Mouse (Mus musculus) neutrophil, adult 5-6 weeks (primary cell): ENCODE measurements around the gene Zbtb45. TPM values are rescaled to one million over a fixed set of nuclear protein-coding genes. Genes with fewer than 3 reads are reported as not detected.

Experiments used
- ATAC-seq: fragments of 151-379, 151-347 bp; 2 replicates; pipeline ENCODE4 v1.8.0; 2017; ENCODE audit warnings: mild to moderate bottlenecking, moderate TSS enrichment; ENCODE audit not compliant: insufficient number of reproducible peaks, poor library complexity, low FRiP score, severe bottlenecking; ENCODE audit errors: extremely low read depth
- total RNA-seq: library from RNA; stranded (forward); fragments of 200-1000 nt; gene quantifications from 2 replicates; pipeline ENCODE4 v1.2.3, GENCODE M21; 2017

The Zbtb45 gene
- 1.1 and 3.6 TPM in 2 replicates for total RNA-seq

- ATAC-seq, result no peak
Observed at GRCm38 (mm10) chr7:13010005-13010908, at the start of gene Zbtb45. Zbtb45 (minus strand) TSS chr7:13010034.

GRCm38 (mm10) chr7:13059536-13059935 is 49.7 kb upstream of the Zbtb45 start:
- ATAC-seq, result no peak

GRCm38 (mm10) chr7:13056913-13057700 is 47.3 kb upstream of the Zbtb45 start:
- no peak for ATAC-seq

- peak; percentile 90 for ATAC-seq
Observed at GRCm38 (mm10) chr7:13054287-13055010, 44.6 kb upstream of the Zbtb45 start, which contains the start of gene Mzf1. Mzf1 (minus strand) TSS chr7:13054764.

GRCm38 (mm10) chr7:13053961-13054286 is 44.1 kb upstream of the Zbtb45 start:
- 0 out of 2 replicates have a peak, but pooled peaks have one; percentile 0 for ATAC-seq

- no peak for ATAC-seq
Observed at GRCm38 (mm10) chr7:13053501-13053900, 43.7 kb upstream of the Zbtb45 start.

- ATAC-seq, result no peak
Observed at GRCm38 (mm10) chr7:13053001-13053400, 43.2 kb upstream of the Zbtb45 start.

- peak; percentile 87 for ATAC-seq
Observed at GRCm38 (mm10) chr7:13046084-13046483, 36.2 kb upstream of the Zbtb45 start.

- ATAC-seq, result no peak
Observed at GRCm38 (mm10) chr7:13044254-13044625, 34.4 kb upstream of the Zbtb45 start.

- ATAC-seq, result no peak
Observed at GRCm38 (mm10) chr7:13043445-13044253, 33.8 kb upstream of the Zbtb45 start.

GRCm38 (mm10) chr7:13043120-13043444 is 33.2 kb upstream of the Zbtb45 start:
- ATAC-seq, result no peak

GRCm38 (mm10) chr7:13042511-13042910 is 32.7 kb upstream of the Zbtb45 start:
- no peak for ATAC-seq

GRCm38 (mm10) chr7:13041256-13041655 is 31.4 kb upstream of the Zbtb45 start:
- no peak for ATAC-seq

GRCm38 (mm10) chr7:13039181-13039580 is 29.3 kb upstream of the Zbtb45 start:
- ATAC-seq, result no peak

- ATAC-seq, result peak; percentile 7; the same call in 1 of the 2 replicates
Observed at GRCm38 (mm10) chr7:13038621-13039169, 28.9 kb upstream of the Zbtb45 start.

GRCm38 (mm10) chr7:13037901-13038555 is 28.2 kb upstream of the Zbtb45 start, which contains the start of gene Ube2m:
Ube2m (minus strand) TSS chr7:13038275.
- ATAC-seq, result peak; percentile 66

- ATAC-seq, result no peak
Observed at GRCm38 (mm10) chr7:13037366-13037765, 27.5 kb upstream of the Zbtb45 start.

GRCm38 (mm10) chr7:13036806-13037205 is 27.0 kb upstream of the Zbtb45 start:
- ATAC-seq, result no peak
